Mouse (Mus musculus) embryonic fibroblast, embryonic 13.5 days (primary cell): ENCODE measurements around the gene Ssrp1. TPM values are rescaled to one million over a fixed set of nuclear protein-coding genes. Genes with fewer than 3 reads are reported as not detected.

Source experiments
- H3K27ac ChIP-seq: 2 replicates; pipeline ENCODE4 v1.5.1; 2012; ENCODE audit warnings: low read length, control low read depth, inconsistent platforms; ENCODE audit not compliant: insufficient read depth
- H3K4me1 ChIP-seq: 2 replicates; pipeline ENCODE4 v1.6.1; 2011; ENCODE audit warnings: low read length; ENCODE audit not compliant: control insufficient read depth, insufficient read depth
- H3K4me3 ChIP-seq: 2 replicates; pipeline ENCODE4 v1.5.1; 2011; ENCODE audit warnings: mild to moderate bottlenecking, control low read depth, low read length; ENCODE audit not compliant: insufficient read depth
- CTCF ChIP-seq: IDR thresholded peaks from 2 replicates; pipeline ENCODE4 v1.5.1; 2011; ENCODE audit warnings: mild to moderate bottlenecking, control low read depth, low read length, moderate library complexity, borderline replicate concordance; ENCODE audit not compliant: insufficient read depth
- POLR2A ChIP-seq: IDR thresholded peaks from 2 replicates; pipeline ENCODE4 v1.6.1; 2011; ENCODE audit warnings: low read depth, mild to moderate bottlenecking, control low read depth, low read length, moderate library complexity
- polyA plus RNA-seq: library from polyadenylated mRNA; stranded (reverse); fragments of >200 nt; gene quantifications from 2 replicates; pipeline ENCODE4 v1.2.4, GENCODE M21; 2011; ENCODE audit warnings: low read depth; ENCODE audit not compliant: missing spikeins, insufficient read length

Ssrp1 gene
- 178 and 208 TPM in 2 replicates for polyA plus RNA-seq

DNA sequence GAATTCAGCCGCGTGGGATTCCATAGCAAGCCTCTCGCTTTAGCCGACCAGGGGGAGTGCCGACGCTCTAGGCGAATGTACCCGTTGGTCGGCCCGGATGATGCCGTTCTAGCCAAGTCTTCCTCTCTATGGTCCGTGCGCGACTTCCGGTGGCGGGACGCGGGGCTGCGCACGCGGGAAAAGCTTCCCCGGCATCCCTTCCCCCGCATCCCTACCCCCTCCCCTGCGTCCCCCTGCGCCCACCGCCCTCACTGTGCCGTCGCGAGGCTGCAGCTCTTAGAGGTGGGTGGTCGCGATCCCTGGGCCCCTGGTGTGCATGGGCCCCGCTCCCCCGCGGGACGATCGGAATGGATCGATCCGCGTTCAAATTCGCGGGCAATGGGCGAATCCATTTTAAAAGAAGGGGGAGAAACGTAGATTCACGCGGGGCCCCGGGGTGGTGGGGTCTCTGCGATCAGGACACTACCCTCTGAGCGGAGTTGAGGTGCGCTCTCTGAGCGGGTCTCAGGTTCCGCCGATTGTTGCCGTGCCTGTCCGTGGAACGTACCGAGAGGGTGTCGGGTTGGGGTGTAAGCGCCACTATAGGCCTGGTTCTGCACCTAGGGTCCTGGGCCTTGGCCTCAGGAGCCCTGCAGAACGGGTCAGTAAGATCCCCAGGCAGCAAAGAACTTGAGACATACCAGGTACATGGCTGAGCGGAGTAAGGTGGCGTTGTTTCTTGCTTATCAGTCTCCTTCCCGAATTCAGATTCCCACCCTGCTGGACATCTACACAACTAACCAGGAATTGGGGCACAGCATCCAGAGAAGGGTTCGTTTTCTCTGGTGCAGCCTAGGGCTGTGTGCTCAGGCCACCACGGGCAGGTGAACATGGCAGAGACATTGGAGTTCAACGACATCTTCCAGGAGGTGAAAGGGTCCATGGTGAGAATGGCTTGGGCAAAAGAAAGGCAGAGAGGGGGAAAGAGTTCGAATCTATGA, at the start of gene Ssrp1, which contains the start of gene P2rx3:
Gene Ssrp1 (plus strand): TSS at position 188 of the 980 bp plus-strand sequence.
Gene P2rx3 (minus strand): TSS at position 416 of the 980 bp plus-strand sequence.
- Histone ChIP-seq H3K4me1 (no peaks in the 10 kb centered on the region), H3K27ac (peak within 1 kb of the TSS; percentile 41), H3K4me3 (peak within 1 kb of the TSS; percentile 85)
- TF ChIP-seq CTCF (no peak), POLR2A (peak; percentile 64; the same call in 1 of the 2 replicates)

DNA sequence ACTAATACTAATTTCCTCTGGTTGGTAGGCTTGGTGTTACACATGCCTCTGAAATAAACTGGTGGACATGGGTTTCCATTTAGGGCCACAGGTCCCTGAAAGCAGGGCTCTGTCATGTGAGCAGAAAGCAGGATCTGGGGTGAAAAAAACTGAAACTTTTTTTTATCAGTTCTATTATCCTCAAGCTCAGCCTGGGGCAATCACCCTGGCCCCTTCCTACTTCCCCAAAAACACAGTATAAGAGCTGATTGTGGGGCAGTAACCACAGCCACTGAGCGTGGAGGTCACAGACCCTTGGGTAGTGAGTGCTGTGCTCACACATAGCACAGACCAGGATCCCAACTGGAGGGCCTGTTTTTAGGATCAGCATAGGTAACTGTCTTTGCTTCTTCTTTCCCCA, 49.1 kb upstream of the Ssrp1 start, which contains the start of gene Prg3:
Gene Prg3 (plus strand): TSS at position 286 of the 400 bp plus-strand sequence.
- Histone ChIP-seq H3K27ac (no peak within 1 kb of the TSS), H3K4me1 (no peaks in the 10 kb centered on the region), H3K4me3 (no peak within 1 kb of the TSS)
- TF ChIP-seq CTCF (no peak), POLR2A (no peak)

DNA sequence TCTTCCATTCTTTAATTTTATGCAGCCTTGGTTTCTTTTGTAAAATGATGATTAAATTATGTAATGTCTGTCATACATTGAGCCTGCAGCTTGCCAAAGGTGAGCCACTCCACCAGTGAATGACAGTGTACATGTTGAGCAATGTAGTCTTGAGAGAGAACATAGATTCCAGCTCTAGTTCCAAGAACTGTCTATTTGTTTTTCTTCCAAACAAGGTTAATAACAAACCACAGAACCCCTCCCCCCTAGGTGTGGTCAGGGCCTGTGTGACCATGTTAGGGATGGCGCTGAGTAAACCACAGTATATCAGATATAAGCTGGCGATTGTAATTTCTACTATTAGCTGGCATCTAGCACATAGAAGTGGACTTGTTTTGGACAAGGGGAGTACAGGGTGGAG, 40.7 kb upstream of the Ssrp1 start:
- Histone ChIP-seq H3K27ac (no peak overlapping the region), H3K4me3 (no peak overlapping the region), H3K4me1 (no peaks in the 10 kb centered on the region)
- TF ChIP-seq CTCF (no peak), POLR2A (no peak)

DNA sequence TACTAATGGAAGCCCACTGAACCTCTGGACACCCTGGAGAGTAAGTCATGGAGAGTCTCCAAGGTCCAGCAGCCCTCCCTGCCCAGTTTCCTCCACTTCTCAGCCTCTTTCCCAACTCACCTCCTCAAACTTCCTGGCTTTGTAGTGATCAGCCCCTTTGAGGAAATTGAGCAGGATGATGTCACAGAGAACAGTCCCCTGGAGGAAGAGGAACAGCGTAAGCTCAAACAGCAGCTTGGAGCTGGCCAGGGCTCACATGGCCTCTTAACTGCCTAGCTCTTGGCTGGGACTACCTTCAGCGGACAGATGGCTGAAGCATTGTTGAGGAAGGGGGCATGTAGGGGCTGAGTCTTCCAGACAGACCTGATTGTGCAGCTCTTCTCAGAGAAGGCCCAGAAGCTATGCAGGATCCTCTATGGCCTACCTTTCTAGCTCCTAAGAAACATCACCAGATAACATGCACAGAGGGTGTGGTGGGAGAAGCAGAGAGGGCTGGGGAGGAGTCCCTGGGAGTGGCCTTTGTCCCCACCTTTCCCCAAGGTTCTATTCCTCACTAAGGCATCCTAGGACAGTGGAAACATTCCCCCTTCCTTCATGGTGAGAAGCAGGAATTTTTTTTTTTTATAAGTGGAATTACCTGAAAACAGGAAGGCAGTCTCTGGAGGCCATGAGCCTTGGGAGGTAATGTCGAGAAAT, 37.4 kb upstream of the Ssrp1 start:
- Histone ChIP-seq H3K4me1 (no peaks in the 10 kb centered on the region), H3K4me3 (no peak overlapping the region), H3K27ac (no peak overlapping the region)
- TF ChIP-seq CTCF (no peak), POLR2A (no peak)

DNA sequence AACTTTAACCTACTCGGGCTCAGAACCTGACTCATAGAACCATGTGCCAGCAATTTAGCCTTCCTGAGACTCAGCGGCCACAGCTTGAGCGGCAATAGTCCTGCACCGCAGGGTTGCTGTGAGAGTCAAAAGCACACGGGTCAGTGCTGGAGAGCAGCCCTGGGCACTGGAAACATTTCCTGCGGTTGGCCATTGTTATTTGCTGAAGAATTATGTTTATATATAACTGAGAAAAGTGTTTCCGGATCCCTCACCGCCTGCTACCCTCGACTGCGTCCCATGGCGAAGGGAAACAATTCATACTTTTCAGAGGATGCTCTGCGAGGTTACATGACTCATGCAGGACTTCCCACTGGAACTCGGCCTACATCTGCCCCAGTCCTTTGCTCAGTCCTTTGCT, 35.5 kb upstream of the Ssrp1 start:
- Histone ChIP-seq H3K4me1 (no peaks in the 10 kb centered on the region), H3K4me3 (no peak overlapping the region), H3K27ac (no peak overlapping the region)
- TF ChIP-seq CTCF: no peak
- TF ChIP-seq POLR2A: no peak

DNA sequence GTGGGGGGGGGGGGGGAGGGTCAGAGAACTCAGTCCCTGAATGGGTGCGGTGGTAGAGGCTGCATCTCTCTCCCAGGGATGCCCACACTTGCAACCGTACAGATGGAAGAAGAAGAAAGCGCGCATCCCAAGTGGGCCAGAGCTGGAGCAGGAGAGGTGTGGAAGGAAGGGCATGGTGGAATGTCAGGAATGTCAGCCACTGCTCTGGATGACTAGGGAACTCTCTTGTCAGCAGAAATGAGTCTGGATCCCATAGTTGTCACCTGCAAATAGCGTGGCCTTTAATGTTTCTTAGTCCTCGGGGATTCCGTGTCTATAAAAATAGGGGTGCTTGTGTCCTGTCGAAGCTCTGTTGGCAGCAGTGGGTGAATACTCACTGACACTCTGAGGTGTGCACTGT, 34.5 kb upstream of the Ssrp1 start:
- H3K4me1 ChIP-seq: no peaks in the 10 kb centered on the region

DNA sequence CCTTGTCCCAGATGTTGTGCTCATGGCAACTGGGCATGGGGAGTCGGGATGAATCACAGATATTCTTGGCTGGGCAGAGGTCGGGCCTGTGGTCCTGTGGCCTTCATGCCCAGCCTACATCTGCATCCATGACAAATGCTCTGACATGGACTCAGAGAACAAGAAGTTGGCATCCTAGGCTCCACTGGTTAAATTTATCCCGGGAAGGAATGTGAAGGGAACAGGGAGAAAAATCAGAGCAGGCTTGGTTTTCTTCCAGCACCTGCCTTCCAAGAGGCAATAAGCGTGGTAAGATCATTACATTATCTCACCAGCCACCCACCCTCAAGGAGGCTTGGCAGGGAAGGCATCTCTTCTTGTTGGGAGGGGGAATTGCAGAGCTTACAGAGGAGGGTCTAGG, 32.7 kb upstream of the Ssrp1 start:
- Histone ChIP-seq H3K4me3 (no peak overlapping the region), H3K27ac (no peak overlapping the region), H3K4me1 (no peaks in the 10 kb centered on the region)
- TF ChIP-seq POLR2A (no peak), CTCF (no peak)

More for the DNA sequence above, 34.5 kb upstream of the Ssrp1 start:
- no peak overlapping the region for H3K27ac ChIP-seq
- TF ChIP-seq CTCF (no peak), POLR2A (no peak)
- H3K4me3 ChIP-seq: no peak overlapping the region

DNA sequence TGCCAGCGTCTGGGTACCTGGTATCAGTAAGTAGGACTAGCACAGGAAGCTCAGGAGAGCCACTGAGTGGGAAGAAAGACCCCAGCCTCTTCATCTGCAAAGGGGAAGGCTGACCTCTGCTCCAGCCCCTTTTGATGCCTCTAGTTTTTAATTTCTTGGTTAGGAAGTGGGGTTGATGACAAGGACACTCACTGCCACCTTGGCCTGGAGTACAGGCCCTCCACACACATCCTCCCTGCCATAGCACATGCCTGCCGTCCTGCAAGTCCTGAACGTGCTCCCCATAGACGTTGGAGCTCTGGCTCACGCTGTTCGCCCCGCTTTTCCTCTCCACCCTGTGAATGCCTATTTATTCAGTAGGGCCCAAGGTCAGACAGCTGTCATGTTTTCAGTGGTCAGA, 30.4 kb upstream of the Ssrp1 start:
- Histone ChIP-seq H3K4me1 (no peaks in the 10 kb centered on the region), H3K27ac (no peak overlapping the region), H3K4me3 (no peak overlapping the region)
- TF ChIP-seq CTCF: no peak
- no peak for TF ChIP-seq POLR2A

DNA sequence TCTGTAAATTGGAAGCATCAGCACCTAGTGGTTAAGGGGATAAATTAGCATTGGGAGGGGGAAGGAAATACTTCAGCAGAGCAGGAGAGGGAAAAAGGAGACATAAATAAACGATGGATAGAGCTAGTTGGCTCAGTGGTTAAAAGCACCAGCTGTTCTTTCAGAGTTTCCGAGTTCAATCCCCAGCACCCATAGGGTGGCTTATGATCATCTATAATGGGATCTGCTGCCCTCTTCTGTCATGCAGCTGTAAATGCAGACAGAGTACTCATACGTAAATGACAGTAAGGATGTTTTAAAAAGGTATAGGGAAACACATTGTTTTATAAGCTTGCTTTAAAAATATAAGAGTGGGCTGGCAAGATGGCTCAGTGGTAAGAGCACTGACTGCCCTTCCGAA, 29.3 kb upstream of the Ssrp1 start:
- TF ChIP-seq CTCF (no peak), POLR2A (no peak)
- no peak overlapping the region for H3K27ac ChIP-seq
- H3K4me3 ChIP-seq: no peak overlapping the region
- no peaks in the 10 kb centered on the region for H3K4me1 ChIP-seq

DNA sequence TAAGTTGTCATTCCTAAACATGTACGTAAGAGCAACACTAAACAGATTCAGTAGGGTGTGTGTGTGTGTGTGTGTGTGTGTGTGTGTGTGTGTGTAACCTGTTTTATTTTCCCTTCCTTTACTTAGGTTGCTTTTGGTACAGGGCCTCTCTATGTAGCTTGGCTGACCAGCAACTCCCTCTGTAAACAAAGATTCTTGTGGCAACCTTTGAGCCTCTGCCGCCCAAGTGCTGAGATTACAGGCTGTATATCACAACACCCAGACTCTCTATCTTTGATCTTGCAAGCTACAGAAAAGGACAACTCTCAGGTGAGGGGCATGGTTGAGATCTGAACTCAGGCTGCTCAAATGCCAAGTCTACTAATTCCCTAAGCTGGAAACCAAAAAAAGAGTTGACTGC, 27.8 kb upstream of the Ssrp1 start:
- Histone ChIP-seq H3K4me3 (no peak overlapping the region), H3K27ac (no peak overlapping the region), H3K4me1 (no peaks in the 10 kb centered on the region)
- TF ChIP-seq CTCF: no peak
- TF ChIP-seq POLR2A: no peak
